In genomic region chr1:57890259-57890902, GRCm38 (mm10) we compare ENCODE assay signal across 10 mouse cellular contexts.
DNase-seq lines count a peak whose midpoint lies in the region; ATAC-seq and TF ChIP-seq lines count a peak whose summit lies in the region.
"Had no signal": no experiment of that assay in that cellular context is flagged by ENCODE, and none has a peak within 500 bp of the region (broad histone marks: within the 10 kb centered on the region; RNA-seq: fewer than 3 reads in every experiment).

No protein-coding gene starts in this region.

- no peak overlapping the region for H3K4me3 ChIP-seq in intestine, embryonic 14.5 days (ENCODE audit: low read depth, low read length)
- no peak overlapping the region for H3K4me3 ChIP-seq in intestine, postnatal 0 days (ENCODE audit: low read depth, low read length)
- H3K4me3 ChIP-seq in midbrain, embryonic 10.5 days, result no peak overlapping the region
- H3K4me3 ChIP-seq: embryonic facial prominence, embryonic 13.5 days had no signal

- ATAC-seq in intestine, embryonic 14.5 days (replicated peaks; ENCODE audit: low FRiP score, low TSS enrichment, low read depth), result no peak
- no peak for ATAC-seq in intestine, postnatal 0 days

- H3K27ac ChIP-seq in intestine, embryonic 14.5 days (ENCODE audit: low read depth), result no peak overlapping the region
- H3K27ac ChIP-seq in intestine, postnatal 0 days (ENCODE audit: low read depth, low read length), result no peak overlapping the region; the same call in 1 of the 2 replicates
- H3K27ac ChIP-seq in midbrain, embryonic 10.5 days (replicated peaks), result 0 out of 2 replicates have a peak overlapping the region, but pooled peaks have one; percentile 23
- H3K27ac ChIP-seq: embryonic facial prominence, embryonic 13.5 days had no signal

- no peak for TF ChIP-seq CTCF in intestine, postnatal 0 days (IDR thresholded peaks at IDR 0.05; ENCODE audit: low read depth)

- 37% methylated on average over 5 of the region's 5 CpGs for WGBS in intestine, embryonic 14.5 days
- WGBS in intestine, postnatal 0 days, result 55% methylated on average over 5 of the region's 5 CpGs
- 18% methylated on average over 5 of the region's 5 CpGs for WGBS in midbrain, embryonic 10.5 days

- no peaks in the 10 kb centered on the region for H3K9me3 ChIP-seq in intestine, embryonic 14.5 days (ENCODE audit: control insufficient read depth, low read length)
- H3K9me3 ChIP-seq in intestine, postnatal 0 days (ENCODE audit: control insufficient read depth), result no peaks in the 10 kb centered on the region
- no peaks in the 10 kb centered on the region for H3K9me3 ChIP-seq in midbrain, embryonic 10.5 days (replicated peaks)
- H3K9me3 ChIP-seq: G1E had no signal

- DNase-seq in intestine, embryonic 14.5 days (ENCODE audit: low spot score), result peak; percentile 48
- peak; percentile 74 for DNase-seq in heart, adult 18-20 months
- DNase-seq in kidney, adult 11 months, result peak; percentile 13
- no peak for DNase-seq in midbrain, embryonic 10.5 days (ENCODE audit: low spot score)
- no peak for DNase-seq in layer of hippocampus, adult 9-10 months (ENCODE audit: low spot score)
- DNase-seq in T-cell, adult 2 months (ENCODE audit: low spot score), result no peak
- no peak for DNase-seq in frontal cortex, postnatal 25 days (ENCODE audit: low spot score in 2 of 2)

- no peak overlapping the region for H3K9ac ChIP-seq in intestine, embryonic 14.5 days (ENCODE audit: low read length)
- H3K9ac ChIP-seq in intestine, postnatal 0 days (ENCODE audit: low read depth, low read length), result no peak overlapping the region
- H3K9ac ChIP-seq: embryonic facial prominence, embryonic 13.5 days had no signal

- 0 out of 2 replicates have a peak, but pooled peaks cover 9% of the 10 kb centered on the region for H3K36me3 ChIP-seq in intestine, embryonic 14.5 days (ENCODE audit: control insufficient read depth, insufficient read depth, low read length)
- peaks cover 5% of the 10 kb centered on the region; the same call in 1 of the 2 replicates for H3K36me3 ChIP-seq in intestine, postnatal 0 days (ENCODE audit: control insufficient read depth, insufficient read depth)
- H3K36me3 ChIP-seq in midbrain, embryonic 10.5 days, result 0 out of 2 replicates have a peak, but pooled peaks cover 3% of the 10 kb centered on the region
- H3K36me3 ChIP-seq: G1E had no signal

- H3K27me3 ChIP-seq in intestine, embryonic 14.5 days (replicated peaks; ENCODE audit: control insufficient read depth, insufficient read depth, low read length), result no peaks in the 10 kb centered on the region
- no peaks in the 10 kb centered on the region for H3K27me3 ChIP-seq in intestine, postnatal 0 days (replicated peaks; ENCODE audit: control insufficient read depth, insufficient read depth, low read length)
- no peaks in the 10 kb centered on the region for H3K27me3 ChIP-seq in midbrain, embryonic 10.5 days (ENCODE audit: low read depth, poor library complexity, severe bottlenecking)
- H3K27me3 ChIP-seq: embryonic facial prominence, embryonic 13.5 days had no signal

- H3K4me2 ChIP-seq in intestine, embryonic 14.5 days (ENCODE audit: low read length), result no peak overlapping the region
- H3K4me2 ChIP-seq in intestine, postnatal 0 days (replicated peaks; ENCODE audit: low read depth), result no peak overlapping the region
- H3K4me2 ChIP-seq: embryonic facial prominence, embryonic 13.5 days had no signal

- H3K4me1 ChIP-seq in intestine, embryonic 14.5 days (replicated peaks; ENCODE audit: control insufficient read depth, insufficient read depth, low read length), result 0 out of 2 replicates have a peak, but pooled peaks cover 7% of the 10 kb centered on the region
- H3K4me1 ChIP-seq in intestine, postnatal 0 days (replicated peaks; ENCODE audit: control insufficient read depth, insufficient read depth, low read length), result no peaks in the 10 kb centered on the region
- H3K4me1 ChIP-seq in midbrain, embryonic 10.5 days, result peaks cover 17% of the 10 kb centered on the region

Comparison
In these comparisons a context has a peak if more than half of its experiments do, and no peak if none do; other contexts are left out.
1. DNase-seq: peak in intestine, embryonic 14.5 days (single experiment), heart, adult 18-20 months (2 of 2) and kidney, adult 11 months (single experiment); none in midbrain, embryonic 10.5 days (single experiment), layer of hippocampus, adult 9-10 months (single experiment), T-cell, adult 2 months (single experiment) and frontal cortex, postnatal 25 days (0 of 2).